Mouse (Mus musculus) T-cell, adult 2 months (primary cell): ENCODE results near the gene Trim44.
A peak's percentile ranks its signal among the peaks of the same experiment; 100 is the strongest.

Source experiments
- DNase-seq: peaks from one replicate; pipeline ENCODE4 v3.0.0; 2022; ENCODE audit warnings: low spot score

The Trim44 gene

GRCm38 (mm10) chr2:102406324-102407304 is 1.0 kb downstream of the Trim44 start:
- no peak for DNase-seq

- no peak for DNase-seq
Measured at GRCm38 (mm10) chr2:102403982-102404381, 3.6 kb downstream of the Trim44 start.

GRCm38 (mm10) chr2:102403306-102403705 is 4.3 kb downstream of the Trim44 start:
- DNase-seq: no peak

- no peak for DNase-seq
Measured at GRCm38 (mm10) chr2:102401352-102401692, 6.3 kb downstream of the Trim44 start.

GRCm38 (mm10) chr2:102400605-102401351 is 6.8 kb downstream of the Trim44 start:
- peak; percentile 83 for DNase-seq

GRCm38 (mm10) chr2:102399864-102400604 is 7.6 kb downstream of the Trim44 start:
- no peak for DNase-seq

GRCm38 (mm10) chr2:102396493-102396892 is 11.1 kb downstream of the Trim44 start:
- no peak for DNase-seq

- DNase-seq: no peak
Measured at GRCm38 (mm10) chr2:102393457-102393856, 14.2 kb downstream of the Trim44 start.

- DNase-seq: no peak
Measured at GRCm38 (mm10) chr2:102385328-102385902, 22.2 kb downstream of the Trim44 start.

GRCm38 (mm10) chr2:102384496-102384895 is 23.1 kb downstream of the Trim44 start:
- DNase-seq: no peak

GRCm38 (mm10) chr2:102384057-102384456 is 23.6 kb downstream of the Trim44 start:
- no peak for DNase-seq

GRCm38 (mm10) chr2:102383069-102383834 is 24.4 kb downstream of the Trim44 start:
- DNase-seq: no peak

- DNase-seq: no peak
Measured at GRCm38 (mm10) chr2:102382519-102382918, 25.1 kb downstream of the Trim44 start.

GRCm38 (mm10) chr2:102380581-102380980 is 27.0 kb downstream of the Trim44 start:
- no peak for DNase-seq

GRCm38 (mm10) chr2:102378928-102379327 is 28.7 kb downstream of the Trim44 start:
- no peak for DNase-seq

GRCm38 (mm10) chr2:102378381-102378780 is 29.2 kb downstream of the Trim44 start:
- DNase-seq: no peak

- DNase-seq: no peak
Measured at GRCm38 (mm10) chr2:102377370-102377769, 30.3 kb downstream of the Trim44 start.

- DNase-seq: no peak
Measured at GRCm38 (mm10) chr2:102373406-102374105, 34.1 kb downstream of the Trim44 start.

- DNase-seq: no peak
Measured at GRCm38 (mm10) chr2:102372690-102373089, 34.9 kb downstream of the Trim44 start.

- DNase-seq: no peak
Measured at GRCm38 (mm10) chr2:102371332-102371731, 36.3 kb downstream of the Trim44 start.
